Mouse (Mus musculus) bone marrow macrophage, adult 2 months (primary cell): ENCODE results near the gene Optc.

Experiments
- CTCF ChIP-seq: IDR thresholded peaks from 2 replicates; pipeline ENCODE4 v1.5.1; 2012; ENCODE audit warnings: low read depth, mild to moderate bottlenecking, low read length, moderate library complexity
- POLR2A ChIP-seq: IDR thresholded peaks from 2 replicates; pipeline ENCODE4 v1.6.1; 2012; ENCODE audit warnings: mild to moderate bottlenecking, low read depth, low read length, borderline replicate concordance

DNA sequence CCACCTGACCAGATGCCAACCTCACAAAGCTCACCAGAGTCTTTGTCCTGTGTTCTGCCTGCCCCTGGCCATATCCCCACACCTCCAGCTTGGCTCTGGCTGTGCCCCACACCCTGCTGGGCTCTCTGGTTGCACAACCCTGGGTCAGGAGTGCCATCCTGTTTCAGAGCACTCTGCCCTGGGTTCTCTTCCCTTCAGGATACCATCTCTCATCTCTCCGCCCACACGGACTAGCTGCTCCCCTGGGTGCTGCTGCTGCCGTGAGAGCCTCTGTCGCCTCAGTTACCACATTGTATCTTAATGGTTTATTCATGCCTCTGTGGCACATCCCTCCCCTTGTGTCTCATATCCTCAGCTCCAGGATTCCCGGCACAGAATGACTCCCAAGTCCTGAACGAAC lies 21.4 kb downstream of the Optc start:
- TF ChIP-seq POLR2A: no peak
- TF ChIP-seq CTCF: no peak
